Mouse (Mus musculus): ENCODE results near the gene Cdip1.
A peak's percentile ranks its signal among the peaks of the same experiment; 100 is the strongest.
"Not testable (repeated sequence)": the region's sequence is repeated elsewhere in the genome, so short reads cannot be mapped to it uniquely, and the experiment has no call there.

The Cdip1 gene

DNA sequence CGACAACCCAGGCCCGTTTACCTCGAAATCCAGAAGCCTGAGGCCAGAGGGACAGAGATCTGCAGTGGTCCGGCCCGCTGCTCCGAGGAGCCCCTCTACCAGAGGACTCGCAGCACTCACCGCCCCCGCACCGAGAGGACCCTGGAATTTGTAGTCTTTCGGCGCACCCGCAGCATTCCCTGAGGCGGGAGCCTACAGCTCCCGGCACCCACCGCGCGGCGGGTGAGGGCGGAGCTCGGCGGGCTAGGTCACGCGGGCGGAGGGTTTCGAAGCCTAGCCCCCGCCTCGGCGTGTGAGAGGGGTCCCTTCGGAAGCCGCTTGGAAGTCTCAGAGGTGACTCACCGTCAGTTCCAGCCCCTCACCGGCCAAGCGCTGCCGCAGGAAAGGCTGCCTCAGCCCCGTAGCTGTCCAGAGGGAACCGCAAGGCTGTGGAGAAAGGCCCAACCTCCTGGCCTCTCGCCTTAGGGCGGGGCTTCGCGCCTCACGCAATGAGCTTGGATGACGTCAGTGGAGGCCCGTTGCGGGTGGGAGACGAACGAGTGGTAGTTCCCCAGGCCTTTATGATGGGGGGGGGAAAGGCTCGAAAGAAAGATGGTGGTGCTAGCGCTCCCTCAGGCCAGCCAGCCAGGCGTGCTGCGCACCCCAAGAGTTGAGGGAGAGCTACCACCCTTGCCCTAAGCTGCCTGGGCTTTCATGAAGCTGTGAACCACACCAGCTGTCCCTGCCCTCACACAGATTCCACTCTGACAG, at the start of gene Cdip1:
TSS of gene Cdip1 (minus strand) at position 483 of the 750 bp plus-strand sequence.
- DNase-seq (ENCODE audit: low spot score): peak; percentile 93

DNA sequence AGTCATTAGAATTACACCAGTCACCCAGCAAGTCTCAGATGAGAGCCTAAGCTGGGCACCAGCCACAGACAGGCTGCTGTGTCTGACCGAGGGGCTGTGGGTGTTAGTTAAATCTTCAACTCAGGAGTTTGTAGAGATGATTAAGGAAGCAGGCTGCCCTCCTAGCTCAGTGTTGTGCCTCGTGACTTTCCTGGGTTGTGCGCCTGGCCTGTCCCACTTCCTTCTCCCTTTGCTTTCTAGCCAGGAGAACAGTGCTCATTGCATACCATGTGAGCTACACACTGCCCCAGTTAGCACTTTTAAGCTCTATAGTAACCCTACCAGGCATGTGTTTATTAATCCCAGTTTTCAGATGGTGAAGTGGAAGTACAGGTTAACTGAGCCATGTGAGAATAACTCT, 49.5 kb upstream of the Cdip1 start:
- DNase-seq (ENCODE audit: low spot score): no peak

DNA sequence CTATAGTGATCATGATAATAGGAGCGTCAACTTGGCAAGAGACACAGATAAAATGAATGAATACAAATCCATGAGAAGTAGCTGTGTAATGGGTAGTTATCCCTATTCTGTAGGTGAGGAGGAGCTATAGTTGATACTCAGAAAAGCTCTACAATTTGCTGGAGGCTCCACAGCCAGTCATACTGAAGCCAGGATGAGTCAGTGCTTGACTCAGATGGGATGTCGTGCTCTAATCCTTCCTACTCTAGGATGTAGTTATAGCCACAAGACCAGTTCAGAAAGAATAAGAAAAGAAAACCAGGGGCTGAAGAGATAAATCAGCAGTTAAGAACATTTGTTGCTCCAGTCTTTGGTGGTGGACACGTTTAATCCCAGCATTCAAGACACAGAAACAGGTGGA, 47.5 kb upstream of the Cdip1 start:
- DNase-seq (ENCODE audit: low spot score): no peak

- no peak for DNase-seq (ENCODE audit: low spot score)
These were observed 45.1 kb upstream of the Cdip1 start, which contains the start of gene 4930562C15Rik for GRCm38 (mm10) chr16:4835191-4835590. TSS of gene 4930562C15Rik (plus strand) at chr16:4835416.

DNA sequence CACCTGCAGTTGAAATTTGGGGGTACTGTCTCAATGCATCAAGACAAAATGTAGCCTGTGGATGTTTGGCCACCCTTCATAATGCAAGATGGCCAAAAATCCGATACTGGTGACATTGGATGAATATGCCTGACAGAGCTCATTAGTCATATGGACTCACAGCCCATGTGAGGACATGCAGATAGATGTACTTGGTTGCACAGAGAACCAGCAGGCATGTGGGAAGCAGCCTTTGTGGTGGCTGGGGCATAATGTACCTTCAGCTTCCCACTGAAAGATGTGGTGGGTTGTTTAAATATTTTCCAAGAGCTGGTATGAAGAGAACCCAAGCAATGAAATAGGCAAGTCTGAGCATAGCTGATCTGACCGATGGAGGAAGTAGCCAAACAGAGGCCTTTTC, 43.8 kb upstream of the Cdip1 start:
- DNase-seq (ENCODE audit: low spot score): no peak

DNA sequence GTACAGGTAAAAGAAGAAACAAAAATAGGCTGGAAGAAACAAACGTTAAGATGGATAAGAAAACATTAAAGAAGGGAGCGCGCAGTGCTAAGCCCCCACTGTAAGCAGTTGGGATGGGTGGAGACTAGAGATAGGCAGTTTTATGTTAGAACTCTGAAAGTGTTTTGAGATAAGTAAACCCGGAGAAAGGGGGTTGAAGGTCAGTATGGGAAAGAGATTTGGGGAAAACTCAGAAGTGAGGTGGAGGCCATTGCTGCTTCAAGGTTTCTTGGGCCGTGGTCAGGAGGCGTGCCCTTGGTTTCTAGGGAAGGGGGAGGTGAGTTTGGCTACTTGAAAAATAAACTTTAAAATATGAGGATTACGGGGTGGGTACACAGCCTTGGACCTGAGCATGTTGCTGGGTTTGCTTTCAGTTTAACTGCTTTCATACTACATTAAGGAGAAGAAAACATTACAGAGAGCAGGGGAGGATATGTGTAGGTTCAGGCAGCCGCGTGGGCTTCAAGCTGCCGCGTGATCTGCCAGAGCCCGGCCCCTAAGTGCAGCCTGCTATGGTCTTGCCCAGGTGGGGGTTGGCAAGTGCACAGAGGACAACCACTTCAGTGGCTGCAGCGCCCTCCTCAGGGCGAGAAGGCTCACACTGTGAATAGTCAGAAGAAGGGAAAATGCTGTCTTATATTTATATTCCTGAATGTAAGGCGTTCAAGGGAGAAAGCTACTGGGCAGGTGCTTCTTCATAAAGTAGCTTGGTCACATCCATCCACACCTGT, 41.7 kb upstream of the Cdip1 start:
- no peak for DNase-seq (ENCODE audit: low spot score)

DNA sequence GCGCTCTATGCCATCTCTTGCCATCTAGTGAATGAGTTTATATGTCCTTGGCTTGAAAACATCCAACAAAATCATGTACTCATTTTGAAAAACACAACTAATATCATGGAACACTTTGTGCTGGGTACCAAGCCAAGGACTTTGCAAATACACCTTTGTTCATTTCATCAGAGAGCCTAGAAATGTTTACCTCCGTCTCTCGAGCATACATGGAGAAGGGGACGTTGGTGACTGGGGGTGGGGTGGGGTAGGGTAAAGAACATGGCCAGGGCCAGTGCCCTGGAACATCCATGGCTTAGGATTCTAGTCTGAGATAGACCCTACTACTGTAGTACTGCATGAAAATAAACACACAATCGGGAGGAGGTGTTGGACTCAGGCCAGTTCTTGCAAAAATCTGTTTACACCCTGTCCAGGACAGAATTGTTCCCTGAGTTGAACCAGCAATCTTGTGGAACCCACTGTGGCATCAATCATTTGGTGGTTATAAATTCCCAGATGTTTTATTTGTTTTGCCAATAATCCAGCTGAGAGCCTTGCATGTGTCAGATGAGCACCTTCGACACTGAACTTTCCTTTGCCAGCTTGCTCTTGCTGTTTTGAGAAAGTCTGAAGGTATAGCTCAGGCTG, 39.3 kb upstream of the Cdip1 start:
- DNase-seq (ENCODE audit: low spot score): peak; percentile 71

DNA sequence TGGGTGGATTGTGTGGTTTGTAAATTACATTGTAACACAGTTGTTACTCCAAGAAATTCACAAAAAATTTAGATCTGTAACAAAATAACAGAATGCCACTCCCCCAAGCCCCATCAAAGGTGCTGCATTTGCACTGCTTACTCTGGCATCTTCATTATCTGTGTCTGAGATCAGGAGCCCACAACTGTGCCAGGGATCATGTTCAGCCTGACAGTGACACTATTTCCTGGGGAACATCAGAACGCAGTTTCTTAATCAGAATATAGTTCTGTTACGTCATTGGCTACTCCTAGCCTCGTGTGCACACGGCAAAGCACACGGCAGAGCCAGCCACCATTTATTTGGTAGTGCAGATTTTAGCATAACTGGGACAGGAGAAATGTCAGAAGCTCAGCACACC, 37.5 kb upstream of the Cdip1 start:
- no peak for DNase-seq (ENCODE audit: low spot score)

DNA sequence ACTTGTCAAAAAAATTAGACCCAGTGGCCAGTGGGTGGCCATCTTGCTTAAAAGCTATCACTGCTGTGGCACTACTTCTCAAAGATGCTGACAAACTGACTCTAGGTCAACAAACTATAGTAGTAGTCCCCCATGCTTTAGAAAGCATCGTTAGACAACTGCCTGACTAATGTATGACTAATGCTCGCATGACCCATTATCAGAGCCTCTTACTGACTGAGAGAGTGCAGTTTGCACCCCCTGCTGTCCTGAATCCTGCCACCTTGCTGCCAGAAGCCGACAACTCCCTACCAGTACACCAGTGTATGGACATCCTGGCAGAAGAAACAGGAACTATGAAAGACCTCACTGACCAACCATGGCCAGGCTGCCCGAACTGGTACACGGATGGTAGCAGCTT, 34.4 kb upstream of the Cdip1 start:
- DNase-seq (ENCODE audit: low spot score): not testable (repeated sequence)

- DNase-seq (ENCODE audit: low spot score): no peak
These were observed 28.3 kb upstream of the Cdip1 start for GRCm38 (mm10) chr16:4818349-4818748.

GRCm38 (mm10) chr16:4796631-4797030, 6.5 kb upstream of the Cdip1 start:
- no peak for DNase-seq (ENCODE audit: low spot score)

GRCm38 (mm10) chr16:4791332-4791731, 1.2 kb upstream of the Cdip1 start:
- peak; percentile 64 for DNase-seq (ENCODE audit: low spot score)

- DNase-seq (ENCODE audit: low spot score): peak; percentile 45
These were observed 752 bp downstream of the Cdip1 start for GRCm38 (mm10) chr16:4789311-4789768.

DNA sequence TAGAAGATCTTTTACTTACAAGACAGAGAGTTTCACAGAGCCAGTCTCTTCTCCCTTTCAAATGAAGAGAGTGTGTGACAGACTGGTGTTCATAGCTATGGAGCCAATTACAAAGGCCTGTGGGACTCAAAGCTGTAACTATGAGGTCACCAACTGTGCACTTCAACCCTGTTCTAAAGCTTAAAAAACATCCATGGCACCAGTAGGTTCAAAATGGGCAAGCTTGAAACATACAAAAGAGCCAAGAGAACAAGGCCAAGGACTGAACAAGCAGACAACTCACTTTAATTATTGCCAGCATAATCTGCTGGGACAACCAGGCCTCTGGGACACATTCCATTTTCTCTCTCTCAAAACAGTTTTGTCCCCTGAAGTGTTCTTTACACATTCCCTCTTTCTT, 1.9 kb downstream of the Cdip1 start:
- peak; percentile 79 for DNase-seq (ENCODE audit: low spot score)

DNA sequence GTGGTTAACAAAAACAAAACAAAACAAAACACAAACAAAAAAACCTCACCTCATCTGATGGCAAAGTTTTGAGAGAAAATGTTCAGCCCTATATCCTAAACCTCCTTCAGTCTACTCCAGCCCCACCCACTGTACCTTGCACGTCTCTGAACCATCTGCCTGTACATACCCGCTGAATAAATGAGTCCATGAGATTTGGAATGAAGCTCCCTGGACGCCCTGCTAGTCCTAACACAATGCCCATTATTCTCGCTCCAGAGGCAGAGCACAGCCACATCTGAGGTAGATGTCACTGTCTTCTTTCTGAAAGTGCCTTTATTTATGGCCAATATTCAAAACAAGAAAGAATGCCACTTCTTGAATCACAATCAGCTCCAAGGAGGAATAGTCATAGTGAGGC, 4.4 kb downstream of the Cdip1 start:
- DNase-seq (ENCODE audit: low spot score): no peak

DNA sequence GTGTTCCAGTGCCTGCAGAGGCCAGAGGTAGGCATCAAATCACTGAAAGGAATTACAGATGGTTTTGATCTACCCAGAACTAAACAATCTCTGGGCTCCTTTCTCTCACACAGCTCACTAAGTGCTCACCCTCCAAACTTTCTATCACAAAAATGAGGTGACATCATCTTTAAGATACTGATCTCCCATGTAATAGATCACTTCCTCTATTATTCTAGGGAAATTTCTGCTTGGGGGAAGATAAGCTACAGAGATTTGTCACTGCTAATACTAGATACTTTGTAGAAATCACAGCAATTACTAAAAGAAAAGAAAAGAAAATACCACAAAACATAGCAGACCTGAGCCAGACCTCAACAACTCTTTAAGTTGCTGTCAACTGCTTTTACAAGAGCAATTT, 7.6 kb downstream of the Cdip1 start:
- no peak for DNase-seq (ENCODE audit: low spot score)

DNA sequence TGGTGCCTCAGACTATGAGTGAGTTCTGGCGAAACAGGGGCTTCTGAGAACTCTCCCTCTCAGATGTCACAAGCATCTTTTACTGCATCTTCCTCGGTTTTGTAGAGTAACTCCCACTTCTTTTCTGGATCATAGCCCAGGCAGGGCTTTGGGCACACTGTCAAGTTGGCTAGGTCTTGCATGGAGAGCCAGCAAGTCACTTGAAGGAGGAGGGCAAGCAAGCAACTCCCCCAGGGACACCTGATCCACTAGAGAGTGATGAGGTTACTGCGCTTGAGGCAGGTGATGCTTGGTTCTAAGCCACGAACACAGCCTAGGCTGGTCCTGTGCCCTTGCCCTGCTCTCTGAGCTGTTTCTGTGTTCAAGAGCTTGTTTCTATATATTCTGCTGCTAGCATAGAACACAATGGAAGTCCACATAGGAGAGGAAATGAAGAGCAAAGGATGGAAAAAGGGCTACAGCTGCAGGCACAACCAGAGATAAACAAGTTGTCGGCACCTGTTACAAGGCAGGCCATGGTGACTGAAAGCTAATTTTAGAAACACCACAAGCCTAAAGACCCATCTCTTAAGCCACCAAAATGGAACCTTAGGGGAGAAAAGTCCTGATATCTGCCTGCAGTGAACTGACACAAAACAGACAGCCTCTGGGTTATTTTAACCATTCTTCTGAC, 8.4 kb downstream of the Cdip1 start:
- DNase-seq (ENCODE audit: low spot score): peak; percentile 91

DNA sequence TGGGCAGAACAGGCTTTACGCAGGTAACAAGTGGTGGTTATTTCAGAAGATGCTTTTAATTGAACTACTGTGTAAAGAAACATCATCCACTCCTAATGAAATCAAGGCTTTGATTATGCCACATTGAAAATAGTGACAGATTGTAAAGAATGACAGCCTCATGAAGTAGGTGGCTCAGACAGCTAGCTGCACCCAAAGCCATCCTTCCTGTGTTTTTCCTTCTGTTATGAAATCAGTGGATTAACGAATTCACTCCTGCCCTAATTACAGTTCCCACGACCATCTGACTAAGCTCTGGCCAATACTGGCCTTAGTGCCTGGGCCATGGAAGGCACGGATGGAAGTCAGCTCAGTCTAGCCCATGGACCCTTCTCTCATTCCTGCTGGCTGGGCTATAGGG, 11.2 kb downstream of the Cdip1 start:
- peak; percentile 46 for DNase-seq (ENCODE audit: low spot score)

GRCm38 (mm10) chr16:4777905-4778609, 12.0 kb downstream of the Cdip1 start:
- no peak for DNase-seq (ENCODE audit: low spot score)

DNA sequence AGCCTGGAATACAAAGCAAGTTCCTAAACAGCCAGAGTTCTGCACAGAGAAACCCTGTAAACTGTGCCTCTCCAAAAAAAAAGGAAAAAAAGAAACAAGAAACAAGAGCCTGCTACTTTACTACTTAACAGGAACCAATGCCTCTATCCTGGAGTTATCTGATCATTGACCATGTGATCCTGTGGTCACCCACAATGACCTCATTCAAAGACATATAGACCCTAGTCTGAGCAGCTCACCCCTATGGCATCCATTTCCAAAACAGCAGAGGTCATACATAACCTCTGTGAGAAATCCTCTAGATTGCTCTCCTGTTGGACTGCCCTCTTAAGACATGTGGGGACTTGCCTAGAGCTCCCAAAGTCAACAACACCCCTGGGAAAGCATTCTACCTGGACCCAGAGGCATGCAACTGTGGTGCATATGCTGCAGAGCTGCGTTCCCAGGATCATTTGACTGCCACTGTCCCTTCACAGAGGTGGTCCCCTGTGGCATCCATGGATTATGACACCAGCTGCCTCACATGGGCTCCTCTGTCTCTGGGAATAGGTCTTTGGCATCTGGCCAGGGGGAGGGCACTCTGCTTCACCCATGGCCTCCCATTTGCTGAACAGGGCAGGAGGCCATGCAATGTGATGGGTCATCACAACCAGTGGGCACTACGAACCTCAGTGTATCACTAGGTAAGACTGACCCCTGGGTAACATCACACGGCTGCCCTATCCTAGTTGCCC, 12.8 kb downstream of the Cdip1 start:
- peak; percentile 87 for DNase-seq (ENCODE audit: low spot score)

All from adipocyte (in vitro differentiated cells).